ENCODE assay signal across 8 mouse cellular contexts in genomic region chr4:40969781-40970591, GRCm38 (mm10). TPM values are rescaled to one million over a fixed set of nuclear protein-coding genes. Genes with fewer than 3 reads are reported as not detected.
DNase-seq lines count a peak whose midpoint lies in the region; ATAC-seq lines count a peak whose summit lies in the region.

No protein-coding gene starts in this region.

- no peaks in the 10 kb centered on the region for H3K9me3 ChIP-seq in forebrain, embryonic 13.5 days (replicated peaks)
- H3K9me3 ChIP-seq in kidney, embryonic 16.5 days (ENCODE audit: low read length): no peaks in the 10 kb centered on the region
- H3K9me3 ChIP-seq in midbrain, embryonic 16.5 days (replicated peaks; ENCODE audit: control insufficient read depth, low read length, poor library complexity, severe bottlenecking): no peaks in the 10 kb centered on the region

- H3K4me2 ChIP-seq in forebrain, embryonic 13.5 days: peak overlapping the region; percentile 84
- H3K4me2 ChIP-seq in kidney, embryonic 16.5 days (replicated peaks; ENCODE audit: low read depth, low read length): peak overlapping the region; percentile 79
- H3K4me2 ChIP-seq in midbrain, embryonic 16.5 days (ENCODE audit: low read length): peak overlapping the region; percentile 73

- H3K27ac ChIP-seq in forebrain, embryonic 13.5 days: peak overlapping the region; percentile 89
- H3K27ac ChIP-seq in kidney, embryonic 16.5 days (ENCODE audit: low read length): peak overlapping the region; percentile 95
- peak overlapping the region; percentile 90 for H3K27ac ChIP-seq in midbrain, embryonic 16.5 days (ENCODE audit: low read length)

- H3K27me3 ChIP-seq in forebrain, embryonic 13.5 days: no peaks in the 10 kb centered on the region
- H3K27me3 ChIP-seq in kidney, embryonic 16.5 days (ENCODE audit: insufficient read depth, low read length): no peaks in the 10 kb centered on the region
- H3K27me3 ChIP-seq in midbrain, embryonic 16.5 days (ENCODE audit: control insufficient read depth, insufficient read depth, low read depth, low read length): no peaks in the 10 kb centered on the region

- peaks cover 21% of the 10 kb centered on the region for H3K4me1 ChIP-seq in forebrain, embryonic 13.5 days
- peaks cover 18% of the 10 kb centered on the region for H3K4me1 ChIP-seq in kidney, embryonic 16.5 days (ENCODE audit: insufficient read depth, low read length)
- peaks cover 18% of the 10 kb centered on the region for H3K4me1 ChIP-seq in midbrain, embryonic 16.5 days (ENCODE audit: control insufficient read depth, insufficient read depth, low read length)

- peak; percentile 39 for DNase-seq in CD4-positive, CD25-positive, alpha-beta regulatory T cell, adult 2 months (ENCODE audit: low read depth, low spot score)
- DNase-seq in ES-CJ7 (ENCODE audit: low read depth, low spot score): peak; percentile 22
- DNase-seq in gastrocnemius, postnatal 4 days (ENCODE audit: low spot score in 2 of 2): no peak
- no peak for DNase-seq in layer of hippocampus, adult 11-12 months (ENCODE audit: low spot score)

- H3K36me3 ChIP-seq in forebrain, embryonic 13.5 days (ENCODE audit: poor library complexity, severe bottlenecking): peaks cover 32% of the 10 kb centered on the region
- peaks cover 17% of the 10 kb centered on the region for H3K36me3 ChIP-seq in kidney, embryonic 16.5 days (ENCODE audit: insufficient read depth, low read length)
- H3K36me3 ChIP-seq in midbrain, embryonic 16.5 days (ENCODE audit: control insufficient read depth, insufficient read depth, low read length): peaks cover 3% of the 10 kb centered on the region; the same call in 1 of the 2 replicates

- WGBS in forebrain, embryonic 13.5 days: 11% methylated on average over 10 of the region's 13 CpGs
- 10% methylated on average over 13 of the region's 13 CpGs for WGBS in kidney, embryonic 16.5 days
- 17% methylated on average over 10 of the region's 13 CpGs for WGBS in midbrain, embryonic 16.5 days

- peak overlapping the region; percentile 97 for H3K4me3 ChIP-seq in forebrain, embryonic 13.5 days
- H3K4me3 ChIP-seq in kidney, embryonic 16.5 days (ENCODE audit: low read length): peak overlapping the region; percentile 86
- peak overlapping the region; percentile 91 for H3K4me3 ChIP-seq in midbrain, embryonic 16.5 days (ENCODE audit: low read depth, low read length)

- peak overlapping the region; percentile 86 for H3K9ac ChIP-seq in forebrain, embryonic 13.5 days
- H3K9ac ChIP-seq in kidney, embryonic 16.5 days (replicated peaks; ENCODE audit: low read length): peak overlapping the region; percentile 90
- peak overlapping the region; percentile 85 for H3K9ac ChIP-seq in midbrain, embryonic 16.5 days (ENCODE audit: low read depth, low read length)

- no peak for ATAC-seq in CD4-positive, CD25-positive, alpha-beta regulatory T cell, adult 4 months
- ATAC-seq in forebrain, embryonic 13.5 days: peak; percentile 52
- ATAC-seq in kidney, embryonic 16.5 days (ENCODE audit: low FRiP score, low TSS enrichment): peak; percentile 39
- peak; percentile 71 for ATAC-seq in midbrain, embryonic 16.5 days

RNA-seq across cellular contexts. Expression of gene Nfx1, which starts 0.7 kb away (rescaled TPM):
- 100 to 1,000 TPM; 123 to 176 TPM for polyA plus RNA-seq in CD4-positive, CD25-positive, alpha-beta regulatory T cell, adult 4 months (2017; shearing (Covaris generic))
- polyA plus RNA-seq in forebrain, embryonic 13.5 days (2015; fragmentation: Nextera tagmentation; extraction: Ambion mirVana): 96.9 and 106 TPM in 2 replicates
- polyA plus RNA-seq in kidney, embryonic 16.5 days (2015; fragmentation: Nextera tagmentation; extraction: Ambion mirVana): 92.0 and 94.7 TPM in 2 replicates
- 115 and 120 TPM in 2 replicates for polyA plus RNA-seq in midbrain, embryonic 16.5 days (2015; fragmentation: Nextera tagmentation; extraction: Ambion mirVana)
- total RNA-seq in gastrocnemius, postnatal 4 days (2021): 10 to 100 TPM; 41.7 to 45.6 TPM

RNA-seq across cellular contexts. Expression of gene Chmp5, which starts 21.8 kb away (rescaled TPM):
- 100 to 1,000 TPM; 106 to 129 TPM for polyA plus RNA-seq in CD4-positive, CD25-positive, alpha-beta regulatory T cell, adult 4 months (2017; shearing (Covaris generic))
- polyA plus RNA-seq in forebrain, embryonic 13.5 days (2015; fragmentation: Nextera tagmentation; extraction: Ambion mirVana): 169 and 179 TPM in 2 replicates
- polyA plus RNA-seq in kidney, embryonic 16.5 days (2015; fragmentation: Nextera tagmentation; extraction: Ambion mirVana): 120 and 123 TPM in 2 replicates
- polyA plus RNA-seq in midbrain, embryonic 16.5 days (2015; fragmentation: Nextera tagmentation; extraction: Ambion mirVana): 157 and 161 TPM in 2 replicates
- total RNA-seq in gastrocnemius, postnatal 4 days (2021): 10 to 100 TPM; 40.9 to 43.3 TPM

RNA-seq across cellular contexts. Expression of gene Bag1, which starts 21.9 kb away (rescaled TPM):
- polyA plus RNA-seq in CD4-positive, CD25-positive, alpha-beta regulatory T cell, adult 4 months (2017; shearing (Covaris generic)): 10 to 100 TPM; 10.0 to 15.8 TPM
- polyA plus RNA-seq in forebrain, embryonic 13.5 days (2015; fragmentation: Nextera tagmentation; extraction: Ambion mirVana): 185 and 207 TPM in 2 replicates
- polyA plus RNA-seq in kidney, embryonic 16.5 days (2015; fragmentation: Nextera tagmentation; extraction: Ambion mirVana): 210 and 215 TPM in 2 replicates
- 166 and 181 TPM in 2 replicates for polyA plus RNA-seq in midbrain, embryonic 16.5 days (2015; fragmentation: Nextera tagmentation; extraction: Ambion mirVana)
- total RNA-seq in gastrocnemius, postnatal 4 days (2021): 100 to 1,000 TPM; 174 to 190 TPM

RNA-seq across cellular contexts. Expression of gene Spink4, which starts 50.1 kb away (rescaled TPM):
- polyA plus RNA-seq in CD4-positive, CD25-positive, alpha-beta regulatory T cell, adult 4 months (2017; shearing (Covaris generic)): not detected
- not detected in 2 replicates for polyA plus RNA-seq in forebrain, embryonic 13.5 days (2015; fragmentation: Nextera tagmentation; extraction: Ambion mirVana)
- not detected in 2 replicates for polyA plus RNA-seq in kidney, embryonic 16.5 days (2015; fragmentation: Nextera tagmentation; extraction: Ambion mirVana)
- polyA plus RNA-seq in midbrain, embryonic 16.5 days (2015; fragmentation: Nextera tagmentation; extraction: Ambion mirVana): not detected in 2 replicates
- total RNA-seq in gastrocnemius, postnatal 4 days (2021): not detected

Comparison
In these comparisons a context has a peak if more than half of its experiments do, and no peak if none do; other contexts are left out.
1. DNase-seq: peak in CD4-positive, CD25-positive, alpha-beta regulatory T cell, adult 2 months (single experiment) and ES-CJ7 (single experiment); none in gastrocnemius, postnatal 4 days (0 of 2) and layer of hippocampus, adult 11-12 months (single experiment).
2. Peak in every context shown above with its lines, with median percentiles within 50 percentile points of each other: H3K27ac ChIP-seq, H3K4me2 ChIP-seq, H3K4me3 ChIP-seq and H3K9ac ChIP-seq.